In the genomic region with DNA sequence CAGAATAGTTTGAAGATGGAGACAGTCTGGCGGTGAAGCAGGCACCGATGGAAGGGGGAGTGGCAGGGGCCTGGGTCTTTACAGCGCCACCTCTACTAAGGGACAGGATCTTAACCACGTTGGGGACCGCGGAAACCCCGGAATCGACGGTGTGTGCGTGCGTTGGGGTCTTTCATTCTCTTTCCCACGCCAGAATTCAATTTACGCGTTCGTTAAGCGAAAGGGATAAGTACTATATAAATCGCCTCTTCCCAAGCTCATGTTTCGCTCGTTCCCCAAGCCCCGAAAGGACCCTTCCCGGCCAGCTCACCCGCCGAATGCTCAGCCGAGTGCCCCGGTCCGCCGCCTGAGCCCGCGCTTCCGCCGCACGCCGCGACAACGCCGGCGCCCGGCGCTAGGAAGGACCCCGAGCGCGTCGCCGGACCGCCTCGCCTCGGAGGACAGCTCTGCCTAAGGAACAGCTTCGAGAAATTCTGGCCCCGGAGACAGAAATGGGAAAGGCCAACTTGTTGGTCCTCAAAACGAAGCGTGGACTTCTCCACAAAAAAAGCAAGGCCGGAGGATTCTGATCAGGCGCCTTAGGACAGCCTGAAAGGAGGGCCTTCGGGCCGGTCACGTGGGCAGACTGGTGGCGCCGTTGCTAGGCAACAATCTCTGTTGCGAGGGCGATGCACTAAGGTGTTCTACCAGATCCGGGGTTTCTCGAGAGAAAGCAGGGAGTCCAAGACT, we compare ENCODE assay signal across 8 mouse cellular contexts. TPM values are rescaled to one million over a fixed set of nuclear protein-coding genes. Genes with fewer than 3 reads are reported as not detected.
DNase-seq lines count a peak whose midpoint lies in the region; ATAC-seq and TF ChIP-seq lines count a peak whose summit lies in the region.

A gene (minus strand): TSS at position 401 of the 729 bp plus-strand sequence.
A gene (plus strand): TSS at position 620 of the 729 bp plus-strand sequence.

- ATAC-seq in forebrain, embryonic 13.5 days, result peak; percentile 95
- ATAC-seq in liver, postnatal 0 days, result peak; percentile 96
- ATAC-seq in neural tube, embryonic 14.5 days (ENCODE audit: low read depth), result peak; percentile 92

- no peak for TF ChIP-seq CTCF in E14TG2a.4 (conservative IDR thresholded peaks at IDR 0.05; ENCODE audit: low read length)
- no peak for TF ChIP-seq CTCF in liver, postnatal 0 days (IDR thresholded peaks at IDR 0.05; ENCODE audit: low read depth)

- H3K9ac ChIP-seq in forebrain, embryonic 13.5 days, result peak within 1 kb of the TSS; percentile 83
- peak within 1 kb of the TSS; percentile 88 for H3K9ac ChIP-seq in liver, postnatal 0 days (replicated peaks)
- peak within 1 kb of the TSS; percentile 72 for H3K9ac ChIP-seq in neural tube, embryonic 14.5 days (replicated peaks; ENCODE audit: low read depth, low read length)

- TF ChIP-seq EP300 in liver, postnatal 0 days (IDR thresholded peaks at IDR 0.05; ENCODE audit: low read depth), result peak; percentile 93

- intact Hi-C loops in heart, postnatal 10 days (cut with DNase I), result no loop called here

- peaks cover 26% of the 10 kb centered on the region for H3K36me3 ChIP-seq in E14TG2a.4 (ENCODE audit: insufficient read depth, low read length)
- H3K36me3 ChIP-seq in forebrain, embryonic 13.5 days (ENCODE audit: poor library complexity, severe bottlenecking), result peaks cover 19% of the 10 kb centered on the region
- peaks cover 18% of the 10 kb centered on the region for H3K36me3 ChIP-seq in liver, postnatal 0 days (replicated peaks; ENCODE audit: insufficient read depth, low read length)
- H3K36me3 ChIP-seq in neural tube, embryonic 14.5 days (ENCODE audit: control insufficient read depth, insufficient read depth, low read length), result peaks cover 14% of the 10 kb centered on the region; the same call in 1 of the 2 replicates

- peak within 1 kb of the TSS; percentile 79 for H3K27ac ChIP-seq in forebrain, embryonic 13.5 days
- peak within 1 kb of the TSS; percentile 77 for H3K27ac ChIP-seq in liver, postnatal 0 days (ENCODE audit: low read depth)
- peak within 1 kb of the TSS; percentile 86 for H3K27ac ChIP-seq in neural tube, embryonic 14.5 days (ENCODE audit: low read depth, low read length)

- H3K4me2 ChIP-seq in forebrain, embryonic 13.5 days, result peak within 1 kb of the TSS; percentile 77
- peak within 1 kb of the TSS; percentile 86 for H3K4me2 ChIP-seq in liver, postnatal 0 days (ENCODE audit: low read depth, low read length)
- H3K4me2 ChIP-seq in neural tube, embryonic 14.5 days (ENCODE audit: low read depth, low read length), result peak within 1 kb of the TSS; percentile 75

- WGBS in forebrain, embryonic 13.5 days, result under 1% methylated on average over 62 of the region's 62 CpGs
- WGBS in large intestine, adult 2 months, result under 1% methylated on average over 62 of the region's 62 CpGs
- WGBS in liver, postnatal 0 days (ENCODE audit: insufficient replicate concordance), result under 1% methylated on average over 62 of the region's 62 CpGs
- WGBS in neural tube, embryonic 14.5 days, result under 1% methylated on average over 59 of the region's 62 CpGs

- H3K4me3 ChIP-seq in E14TG2a.4 (replicated peaks; ENCODE audit: low read length), result peak within 1 kb of the TSS; percentile 95
- H3K4me3 ChIP-seq in forebrain, embryonic 13.5 days, result peak within 1 kb of the TSS; percentile 66
- peak within 1 kb of the TSS; percentile 87 for H3K4me3 ChIP-seq in liver, postnatal 0 days (ENCODE audit: low read depth, low read length)
- H3K4me3 ChIP-seq in neural tube, embryonic 14.5 days (ENCODE audit: low read depth, low read length), result peak within 1 kb of the TSS; percentile 56

- peaks cover 23% of the 10 kb centered on the region for H3K4me1 ChIP-seq in E14TG2a.4 (replicated peaks; ENCODE audit: low read depth, low read length)
- H3K4me1 ChIP-seq in forebrain, embryonic 13.5 days, result peaks cover 23% of the 10 kb centered on the region
- peaks cover 15% of the 10 kb centered on the region for H3K4me1 ChIP-seq in liver, postnatal 0 days (ENCODE audit: insufficient read depth)
- peaks cover 12% of the 10 kb centered on the region for H3K4me1 ChIP-seq in neural tube, embryonic 14.5 days (ENCODE audit: control insufficient read depth, insufficient read depth, low read length)

- H3K27me3 ChIP-seq in E14TG2a.4 (ENCODE audit: insufficient read depth, low read length), result peaks cover 13% of the 10 kb centered on the region
- no peaks in the 10 kb centered on the region for H3K27me3 ChIP-seq in forebrain, embryonic 13.5 days
- H3K27me3 ChIP-seq in liver, postnatal 0 days (ENCODE audit: insufficient read depth, low read length), result no peaks in the 10 kb centered on the region
- no peaks in the 10 kb centered on the region for H3K27me3 ChIP-seq in neural tube, embryonic 14.5 days (ENCODE audit: control insufficient read depth, insufficient read depth, low read length)

- peaks cover 6% of the 10 kb centered on the region for H3K9me3 ChIP-seq in E14TG2a.4 (ENCODE audit: low read length)
- no peaks in the 10 kb centered on the region for H3K9me3 ChIP-seq in forebrain, embryonic 13.5 days (replicated peaks)
- H3K9me3 ChIP-seq in liver, postnatal 0 days (ENCODE audit: low read length), result no peaks in the 10 kb centered on the region
- no peaks in the 10 kb centered on the region for H3K9me3 ChIP-seq in neural tube, embryonic 14.5 days (ENCODE audit: control insufficient read depth, low read length)

- DNase-seq in c-Kit-positive CD71-positive TER-119-positive erythroid progenitor cells, embryonic 14.5 days (ENCODE audit: low spot score), result peak; percentile 96
- peak; percentile 95 to 97 for DNase-seq in heart, postnatal 10 days
- DNase-seq in large intestine, adult 2 months (ENCODE audit: low read depth, low spot score), result peak; percentile 78
- DNase-seq in liver, postnatal 0 days, result peak; percentile 94
- peak; percentile 96 for DNase-seq in testis, postnatal 10 days (ENCODE audit: low spot score)

RNA-seq across cellular contexts. Expression of the first gene that starts in this region (rescaled TPM):
- polyA plus RNA-seq in forebrain, embryonic 13.5 days (2015; fragmentation: Nextera tagmentation; extraction: Ambion mirVana), result 199 and 235 TPM in 2 replicates
- 10 to 100 TPM; 48.5 to 59.2 TPM for total RNA-seq in heart, postnatal 10 days (2021)
- polyA plus RNA-seq in large intestine, adult 2 months (2012; rRNA removed), result 73.3 and 73.9 TPM in 2 replicates
- polyA plus RNA-seq in liver, postnatal 0 days (2015; fragmentation: Nextera tagmentation; extraction: Ambion mirVana), result 39.0 and 45.5 TPM in 2 replicates
- 113 and 135 TPM in 2 replicates for polyA plus RNA-seq in neural tube, embryonic 14.5 days (2014; fragmentation: Nextera tagmentation; extraction: Ambion mirVana)

RNA-seq across cellular contexts. Expression of the second gene that starts in this region (rescaled TPM):
- 1.8 and 2.8 TPM in 2 replicates for polyA plus RNA-seq in forebrain, embryonic 13.5 days (2015; fragmentation: Nextera tagmentation; extraction: Ambion mirVana)
- under 1 TPM; 0.14 to 0.15 TPM for total RNA-seq in heart, postnatal 10 days (2021)
- polyA plus RNA-seq in large intestine, adult 2 months (2012; rRNA removed), result 0.07 TPM in 1 of 2 replicates, not detected in the other
- polyA plus RNA-seq in liver, postnatal 0 days (2015; fragmentation: Nextera tagmentation; extraction: Ambion mirVana), result 0.39 and 0.51 TPM in 2 replicates
- 2.1 and 2.4 TPM in 2 replicates for polyA plus RNA-seq in neural tube, embryonic 14.5 days (2014; fragmentation: Nextera tagmentation; extraction: Ambion mirVana)

Comparison
In these comparisons a context has a peak if more than half of its experiments do, and no peak if none do; other contexts are left out.
1. Peak in every context shown above with its lines: DNase-seq, ATAC-seq, H3K4me3 ChIP-seq and H3K27ac ChIP-seq.